9 mouse cellular contexts compared by ENCODE assay signal in genomic region chr19:23373287-23373686, GRCm38 (mm10).
DNase-seq lines count a peak whose midpoint lies in the region; ATAC-seq and TF ChIP-seq lines count a peak whose summit lies in the region.
"Had no signal": no experiment of that assay in that cellular context is flagged by ENCODE, and none has a peak within 500 bp of the region (broad histone marks: within the 10 kb centered on the region; RNA-seq: fewer than 3 reads in every experiment).

No protein-coding gene starts in this region.

- no peaks in the 10 kb centered on the region for H3K36me3 ChIP-seq in liver, embryonic 12.5 days
- H3K36me3 ChIP-seq in intestine, postnatal 0 days (ENCODE audit: control insufficient read depth, insufficient read depth), result no peaks in the 10 kb centered on the region
- H3K36me3 ChIP-seq in limb, embryonic 14.5 days (ENCODE audit: control insufficient read depth, insufficient read depth, low read length), result no peaks in the 10 kb centered on the region
- no peaks in the 10 kb centered on the region for H3K36me3 ChIP-seq in neural tube, embryonic 12.5 days
- H3K36me3 ChIP-seq: embryonic facial prominence, embryonic 12.5 days had no signal

- no peak overlapping the region for H3K27ac ChIP-seq in liver, embryonic 12.5 days
- H3K27ac ChIP-seq in intestine, postnatal 0 days (ENCODE audit: low read depth, low read length), result no peak overlapping the region
- no peak overlapping the region for H3K27ac ChIP-seq in limb, embryonic 14.5 days (replicated peaks; ENCODE audit: low read depth, low read length)
- H3K27ac ChIP-seq in neural tube, embryonic 12.5 days, result no peak overlapping the region
- H3K27ac ChIP-seq: embryonic facial prominence, embryonic 12.5 days had no signal

- H3K4me2 ChIP-seq in liver, embryonic 12.5 days, result no peak overlapping the region
- no peak overlapping the region for H3K4me2 ChIP-seq in intestine, postnatal 0 days (replicated peaks; ENCODE audit: low read depth)
- no peak overlapping the region for H3K4me2 ChIP-seq in limb, embryonic 14.5 days (replicated peaks; ENCODE audit: low read depth, low read length, severe bottlenecking)
- H3K4me2 ChIP-seq in neural tube, embryonic 12.5 days (replicated peaks), result no peak overlapping the region
- H3K4me2 ChIP-seq: embryonic facial prominence, embryonic 12.5 days had no signal

- H3K4me1 ChIP-seq in liver, embryonic 12.5 days, result no peaks in the 10 kb centered on the region
- no peaks in the 10 kb centered on the region for H3K4me1 ChIP-seq in intestine, postnatal 0 days (replicated peaks; ENCODE audit: control insufficient read depth, insufficient read depth, low read length)
- no peaks in the 10 kb centered on the region for H3K4me1 ChIP-seq in limb, embryonic 14.5 days (ENCODE audit: control insufficient read depth, insufficient read depth, low read length)
- peaks cover 6% of the 10 kb centered on the region; the same call in 1 of the 2 replicates for H3K4me1 ChIP-seq in neural tube, embryonic 12.5 days
- H3K4me1 ChIP-seq: embryonic facial prominence, embryonic 12.5 days had no signal

- peak; percentile 51 for DNase-seq in liver
- DNase-seq in cerebellum, postnatal 25 days, result peak; percentile 69 to 84
- DNase-seq in gastrocnemius, adult 8-10 months (ENCODE audit: low spot score in 2 of 2), result peak; percentile 27 to 53
- peak; percentile 42 for DNase-seq in limb, embryonic 14.5 days (ENCODE audit: low spot score)
- DNase-seq in testis, postnatal 14 days (ENCODE audit: low spot score), result peak; percentile 63

- no peak for ATAC-seq in liver, embryonic 12.5 days
- ATAC-seq in intestine, postnatal 0 days, result no peak
- ATAC-seq in limb, embryonic 14.5 days (ENCODE audit: low FRiP score, low read depth), result no peak
- 0 out of 2 replicates have a peak, but pooled peaks have one; percentile 21 for ATAC-seq in neural tube, embryonic 12.5 days (ENCODE audit: low FRiP score, low read depth)

- no peaks in the 10 kb centered on the region for H3K9me3 ChIP-seq in liver, embryonic 12.5 days (replicated peaks)
- H3K9me3 ChIP-seq in intestine, postnatal 0 days (ENCODE audit: control insufficient read depth), result no peaks in the 10 kb centered on the region
- no peaks in the 10 kb centered on the region for H3K9me3 ChIP-seq in limb, embryonic 14.5 days (ENCODE audit: control insufficient read depth, low read length)
- no peaks in the 10 kb centered on the region for H3K9me3 ChIP-seq in neural tube, embryonic 12.5 days
- H3K9me3 ChIP-seq: embryonic facial prominence, embryonic 12.5 days had no signal

- TF ChIP-seq CTCF in intestine, postnatal 0 days (IDR thresholded peaks at IDR 0.05; ENCODE audit: low read depth), result peak; percentile 86

- H3K27me3 ChIP-seq in liver, embryonic 12.5 days (replicated peaks), result no peaks in the 10 kb centered on the region
- no peaks in the 10 kb centered on the region for H3K27me3 ChIP-seq in intestine, postnatal 0 days (replicated peaks; ENCODE audit: control insufficient read depth, insufficient read depth, low read length)
- H3K27me3 ChIP-seq in limb, embryonic 14.5 days (ENCODE audit: control insufficient read depth, insufficient read depth, low read length), result no peaks in the 10 kb centered on the region
- H3K27me3 ChIP-seq in neural tube, embryonic 12.5 days (replicated peaks), result no peaks in the 10 kb centered on the region
- H3K27me3 ChIP-seq: embryonic facial prominence, embryonic 12.5 days had no signal

- no peak overlapping the region for H3K9ac ChIP-seq in liver, embryonic 12.5 days
- H3K9ac ChIP-seq in intestine, postnatal 0 days (ENCODE audit: low read depth, low read length), result no peak overlapping the region
- no peak overlapping the region for H3K9ac ChIP-seq in limb, embryonic 14.5 days (ENCODE audit: low read depth, low read length, severe bottlenecking)
- no peak overlapping the region for H3K9ac ChIP-seq in neural tube, embryonic 12.5 days
- H3K9ac ChIP-seq: embryonic facial prominence, embryonic 12.5 days had no signal

- TF ChIP-seq POLR2A in limb, embryonic 14.5 days (IDR thresholded peaks at IDR 0.05; ENCODE audit: borderline replicate concordance, extremely low read depth, insufficient read depth, insufficient read length), result no peak

- H3K4me3 ChIP-seq in liver, embryonic 12.5 days, result no peak overlapping the region
- no peak overlapping the region for H3K4me3 ChIP-seq in intestine, postnatal 0 days (ENCODE audit: low read depth, low read length)
- H3K4me3 ChIP-seq in limb, embryonic 14.5 days (replicated peaks; ENCODE audit: low read length), result no peak overlapping the region
- H3K4me3 ChIP-seq in neural tube, embryonic 12.5 days, result no peak overlapping the region
- H3K4me3 ChIP-seq: embryonic facial prominence, embryonic 12.5 days had no signal

- WGBS in liver, embryonic 12.5 days (ENCODE audit: insufficient replicate concordance), result 43% methylated on average over 8 of the region's 8 CpGs
- WGBS in intestine, postnatal 0 days, result 41% methylated on average over 8 of the region's 8 CpGs
- WGBS in limb, embryonic 14.5 days, result 52% methylated on average over 8 of the region's 8 CpGs
- WGBS in neural tube, embryonic 12.5 days, result 47% methylated on average over 8 of the region's 8 CpGs
